Mouse (Mus musculus): ENCODE data around the gene Lrfn4. TPM values are rescaled to one million over a fixed set of nuclear protein-coding genes. Genes with fewer than 3 reads are reported as not detected.

Gene Lrfn4
- polyA plus RNA-seq (2012; rRNA removed), result 1.7 and 1.9 TPM in 2 replicates

- Histone ChIP-seq H3K36me3 (ENCODE audit: control insufficient read depth, insufficient read depth, low read length) (no peaks in the 10 kb centered on the region; the same call in 1 of the 2 replicates), H3K27ac (ENCODE audit: control insufficient read depth, insufficient read depth, low read depth, low read length) (peak within 1 kb of the TSS; percentile 21; the same call in 1 of the 2 replicates), H3K27me3 (ENCODE audit: control insufficient read depth, insufficient read depth, low read length) (no peaks in the 10 kb centered on the region), H3K4me1 (ENCODE audit: control insufficient read depth, insufficient read depth, low read length) (peaks cover 16% of the 10 kb centered on the region), H3K4me3 (ENCODE audit: control insufficient read depth, low read depth, low read length) (peak within 1 kb of the TSS; percentile 83)
- TF ChIP-seq POLR2A (IDR thresholded peaks at IDR 0.05; ENCODE audit: control insufficient read depth, low read depth, low read length), result peak; percentile 18; the same call in 1 of the 2 replicates
- no peak for TF ChIP-seq CTCF (IDR thresholded peaks at IDR 0.05; ENCODE audit: control insufficient read depth, insufficient read depth, insufficient replicate concordance, low read depth, low read length)
Measured at GRCm38 (mm10) chr19:4615151-4616093, at the start of gene Lrfn4. TSS of gene Lrfn4 (minus strand) at chr19:4615667.

GRCm38 (mm10) chr19:4658156-4658555, 42.7 kb upstream of the Lrfn4 start:
- H3K4me1 ChIP-seq (ENCODE audit: control insufficient read depth, insufficient read depth, low read length), result no peaks in the 10 kb centered on the region
- H3K4me3 ChIP-seq (ENCODE audit: control insufficient read depth, low read depth, low read length), result no peak overlapping the region
- no peak overlapping the region for H3K27ac ChIP-seq (ENCODE audit: control insufficient read depth, insufficient read depth, low read depth, low read length)
- TF ChIP-seq CTCF (IDR thresholded peaks at IDR 0.05; ENCODE audit: control insufficient read depth, insufficient read depth, insufficient replicate concordance, low read depth, low read length), result no peak
- no peak for TF ChIP-seq POLR2A (IDR thresholded peaks at IDR 0.05; ENCODE audit: control insufficient read depth, low read depth, low read length)
- no peaks in the 10 kb centered on the region for H3K36me3 ChIP-seq (ENCODE audit: control insufficient read depth, insufficient read depth, low read length)
- no peaks in the 10 kb centered on the region for H3K27me3 ChIP-seq (ENCODE audit: control insufficient read depth, insufficient read depth, low read length)

GRCm38 (mm10) chr19:4646917-4647492, 31.5 kb upstream of the Lrfn4 start:
- H3K36me3 ChIP-seq (ENCODE audit: control insufficient read depth, insufficient read depth, low read length), result no peaks in the 10 kb centered on the region
- no peak overlapping the region for H3K4me3 ChIP-seq (ENCODE audit: control insufficient read depth, low read depth, low read length)
- no peaks in the 10 kb centered on the region for H3K4me1 ChIP-seq (ENCODE audit: control insufficient read depth, insufficient read depth, low read length)
- TF ChIP-seq CTCF (IDR thresholded peaks at IDR 0.05; ENCODE audit: control insufficient read depth, insufficient read depth, insufficient replicate concordance, low read depth, low read length) (no peak), POLR2A (IDR thresholded peaks at IDR 0.05; ENCODE audit: control insufficient read depth, low read depth, low read length) (no peak)
- H3K27me3 ChIP-seq (ENCODE audit: control insufficient read depth, insufficient read depth, low read length), result no peaks in the 10 kb centered on the region
- no peak overlapping the region for H3K27ac ChIP-seq (ENCODE audit: control insufficient read depth, insufficient read depth, low read depth, low read length)

- H3K27ac ChIP-seq (ENCODE audit: control insufficient read depth, insufficient read depth, low read depth, low read length), result no peak overlapping the region
- no peaks in the 10 kb centered on the region for H3K27me3 ChIP-seq (ENCODE audit: control insufficient read depth, insufficient read depth, low read length)
- TF ChIP-seq POLR2A (IDR thresholded peaks at IDR 0.05; ENCODE audit: control insufficient read depth, low read depth, low read length) (no peak), CTCF (IDR thresholded peaks at IDR 0.05; ENCODE audit: control insufficient read depth, insufficient read depth, insufficient replicate concordance, low read depth, low read length) (no peak)
- H3K4me3 ChIP-seq (ENCODE audit: control insufficient read depth, low read depth, low read length), result no peak overlapping the region
- H3K36me3 ChIP-seq (ENCODE audit: control insufficient read depth, insufficient read depth, low read length), result no peaks in the 10 kb centered on the region
- no peaks in the 10 kb centered on the region for H3K4me1 ChIP-seq (ENCODE audit: control insufficient read depth, insufficient read depth, low read length)
Measured at GRCm38 (mm10) chr19:4644271-4644670, 28.8 kb upstream of the Lrfn4 start.

- H3K27ac ChIP-seq (ENCODE audit: control insufficient read depth, insufficient read depth, low read depth, low read length), result no peak overlapping the region
- no peaks in the 10 kb centered on the region for H3K4me1 ChIP-seq (ENCODE audit: control insufficient read depth, insufficient read depth, low read length)
- no peaks in the 10 kb centered on the region for H3K27me3 ChIP-seq (ENCODE audit: control insufficient read depth, insufficient read depth, low read length)
- H3K4me3 ChIP-seq (ENCODE audit: control insufficient read depth, low read depth, low read length), result no peak overlapping the region
- TF ChIP-seq POLR2A (IDR thresholded peaks at IDR 0.05; ENCODE audit: control insufficient read depth, low read depth, low read length), result no peak
- TF ChIP-seq CTCF (IDR thresholded peaks at IDR 0.05; ENCODE audit: control insufficient read depth, insufficient read depth, insufficient replicate concordance, low read depth, low read length), result no peak
- H3K36me3 ChIP-seq (ENCODE audit: control insufficient read depth, insufficient read depth, low read length), result no peaks in the 10 kb centered on the region
Measured at GRCm38 (mm10) chr19:4635986-4636385, 20.5 kb upstream of the Lrfn4 start.

- Histone ChIP-seq H3K4me1 (ENCODE audit: control insufficient read depth, insufficient read depth, low read length) (peaks cover 7% of the 10 kb centered on the region), H3K4me3 (ENCODE audit: control insufficient read depth, low read depth, low read length) (no peak overlapping the region), H3K27ac (ENCODE audit: control insufficient read depth, insufficient read depth, low read depth, low read length) (no peak overlapping the region), H3K27me3 (ENCODE audit: control insufficient read depth, insufficient read depth, low read length) (no peaks in the 10 kb centered on the region), H3K36me3 (ENCODE audit: control insufficient read depth, insufficient read depth, low read length) (no peaks in the 10 kb centered on the region)
- TF ChIP-seq POLR2A (IDR thresholded peaks at IDR 0.05; ENCODE audit: control insufficient read depth, low read depth, low read length) (no peak), CTCF (IDR thresholded peaks at IDR 0.05; ENCODE audit: control insufficient read depth, insufficient read depth, insufficient replicate concordance, low read depth, low read length) (peak; percentile 30; the same call in 1 of the 2 replicates)
Measured at GRCm38 (mm10) chr19:4628819-4629218, 13.4 kb upstream of the Lrfn4 start.

All from testis, adult 2 months (tissue).